Mouse (Mus musculus) neural tube, embryonic 12.5 days (tissue): Measurements from ENCODE around the gene Slc25a18. TPM values are rescaled to one million over a fixed set of nuclear protein-coding genes. Genes with fewer than 3 reads are reported as not detected.
"Not testable (repeated sequence)": the region's sequence is repeated elsewhere in the genome, so short reads cannot be mapped to it uniquely, and the experiment has no call there.

Source experiments
- ATAC-seq: fragments of 200-750 bp; cut with Nextera tagmentation; 2 replicates; pipeline ENCODE4 v1.8.0; 2017; ENCODE audit warnings: low read depth, mild to moderate bottlenecking, moderate TSS enrichment, moderate library complexity; ENCODE audit not compliant: low FRiP score
- H3K27ac ChIP-seq: fragments of 300-500 bp; sonication (generic); 2 replicates; pipeline ENCODE4 v1.5.1; 2016
- H3K27me3 ChIP-seq: fragments of 300-500 bp; sonication (generic); replicated peaks from 2 replicates; pipeline ENCODE4 v1.6.1; 2016; ENCODE audit warnings: mild to moderate bottlenecking
- H3K36me3 ChIP-seq: fragments of 300-500 bp; sonication (generic); 2 replicates; pipeline ENCODE4 v1.6.1; 2016; ENCODE audit warnings: mild to moderate bottlenecking
- H3K4me1 ChIP-seq: fragments of 300-500 bp; sonication (generic); 2 replicates; pipeline ENCODE4 v1.6.1; 2016
- H3K4me2 ChIP-seq: fragments of 300-500 bp; sonication (generic); replicated peaks from 2 replicates; pipeline ENCODE4 v1.6.1; 2016; ENCODE audit warnings: mild to moderate bottlenecking
- H3K4me3 ChIP-seq: fragments of 300-500 bp; sonication (generic); 2 replicates; pipeline ENCODE4 v1.5.1; 2016
- H3K9ac ChIP-seq: fragments of 300-500 bp; sonication (generic); 2 replicates; pipeline ENCODE4 v1.6.1; 2016; ENCODE audit warnings: mild to moderate bottlenecking
- H3K9me3 ChIP-seq: fragments of 300-500 bp; sonication (generic); 2 replicates; pipeline ENCODE4 v1.6.1; 2016; ENCODE audit warnings: mild to moderate bottlenecking
- WGBS: fragments of 180-500 bp; shearing (Covaris S2); methylation state at CpG from one replicate; pipeline ENCODE4 v1.1.7; 2016; 5-methylcytosine and 5-hydroxymethylcytosine counted together
- polyA plus RNA-seq: library from polyadenylated mRNA; unstranded; fragments of >200 nt; fragmentation: Nextera tagmentation; extraction: Ambion mirVana; gene quantifications from 2 replicates; pipeline ENCODE4 v1.2.1, GENCODE M21; 2016

Gene Slc25a18
- polyA plus RNA-seq, 1 experiment from 2014 or later: 3.6 TPM

- no peak for ATAC-seq
- Histone ChIP-seq H3K9me3 (no peaks in the 10 kb centered on the region), H3K27me3 (no peaks in the 10 kb centered on the region), H3K4me3 (no peak overlapping the region), H3K9ac (no peak overlapping the region), H3K4me1 (no peaks in the 10 kb centered on the region), H3K4me2 (no peak overlapping the region), H3K36me3 (peaks cover 91% of the 10 kb centered on the region), H3K27ac (no peak overlapping the region)
- 94% methylated on average over 4 of the region's 4 CpGs for WGBS
Measured at GRCm38 (mm10) chr6:120799581-120800041, 26.2 kb downstream of the Slc25a18 start.

DNA sequence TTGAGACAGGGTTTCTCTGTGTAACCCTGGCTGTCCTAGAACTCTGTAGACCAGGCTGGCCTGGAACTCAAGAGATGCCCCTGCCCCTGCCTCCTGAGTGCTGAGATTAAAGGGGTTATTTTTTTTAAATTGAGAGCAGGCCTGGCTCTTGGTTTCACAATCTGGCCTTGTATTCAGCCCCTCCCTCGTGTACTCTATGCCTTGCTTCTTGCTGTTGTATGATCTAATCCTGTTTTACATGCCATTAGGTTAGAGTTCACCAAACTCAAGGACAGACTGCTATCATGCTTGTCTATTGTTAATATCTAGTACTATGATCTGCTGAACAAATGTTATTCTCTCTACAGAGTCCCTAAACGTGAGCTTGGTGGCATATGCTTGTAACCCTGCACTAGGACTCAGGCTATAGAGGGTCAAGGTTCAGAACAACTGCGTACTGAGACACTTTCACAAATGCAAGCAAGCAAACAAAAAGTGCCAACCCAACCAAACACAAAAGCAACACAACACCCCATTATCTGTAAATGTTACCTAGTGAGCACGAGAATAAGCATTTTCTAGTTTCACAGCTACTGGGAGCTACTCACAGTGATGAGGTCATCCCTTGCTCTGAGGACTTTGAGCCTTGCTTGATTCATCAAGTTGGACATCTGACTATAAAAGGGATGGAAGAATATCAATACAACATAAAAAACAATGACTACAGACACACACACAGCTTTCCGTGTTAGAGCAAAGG is 33.8 kb downstream of the Slc25a18 start:
- H3K9me3 ChIP-seq: no peaks in the 10 kb centered on the region
- H3K4me3 ChIP-seq: no peak overlapping the region
- WGBS: 88% methylated on average over 5 of the region's 5 CpGs
- no peak overlapping the region for H3K27ac ChIP-seq
- no peak for ATAC-seq
- peaks cover 82% of the 10 kb centered on the region for H3K36me3 ChIP-seq
- no peak overlapping the region for H3K4me2 ChIP-seq
- H3K9ac ChIP-seq: no peak overlapping the region
- no peaks in the 10 kb centered on the region for H3K4me1 ChIP-seq
- H3K27me3 ChIP-seq: no peaks in the 10 kb centered on the region

DNA sequence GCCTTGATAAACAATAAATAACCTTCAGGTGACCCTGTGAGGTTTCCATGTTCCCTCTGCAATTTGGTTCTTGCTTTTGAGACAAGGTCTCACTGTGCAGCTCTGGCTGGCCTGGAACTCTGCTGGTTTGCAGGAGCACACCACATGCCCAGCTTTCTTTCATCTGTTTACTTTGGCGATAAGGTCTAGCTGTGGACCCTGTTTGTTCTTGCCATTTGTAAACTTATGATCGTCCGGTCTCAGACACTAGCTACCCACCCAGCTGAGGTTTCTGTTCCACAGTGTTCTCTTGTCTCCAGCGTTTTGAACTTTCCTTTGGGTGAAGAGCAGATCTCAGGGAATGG is 34.3 kb downstream of the Slc25a18 start:
- Histone ChIP-seq H3K36me3 (peaks cover 77% of the 10 kb centered on the region), H3K27me3 (no peaks in the 10 kb centered on the region), H3K27ac (no peak overlapping the region), H3K4me1 (no peaks in the 10 kb centered on the region), H3K9me3 (no peaks in the 10 kb centered on the region), H3K9ac (no peak overlapping the region), H3K4me3 (no peak overlapping the region), H3K4me2 (no peak overlapping the region)
- WGBS: 94% methylated on average over 4 of the region's 4 CpGs
- no peak for ATAC-seq

DNA sequence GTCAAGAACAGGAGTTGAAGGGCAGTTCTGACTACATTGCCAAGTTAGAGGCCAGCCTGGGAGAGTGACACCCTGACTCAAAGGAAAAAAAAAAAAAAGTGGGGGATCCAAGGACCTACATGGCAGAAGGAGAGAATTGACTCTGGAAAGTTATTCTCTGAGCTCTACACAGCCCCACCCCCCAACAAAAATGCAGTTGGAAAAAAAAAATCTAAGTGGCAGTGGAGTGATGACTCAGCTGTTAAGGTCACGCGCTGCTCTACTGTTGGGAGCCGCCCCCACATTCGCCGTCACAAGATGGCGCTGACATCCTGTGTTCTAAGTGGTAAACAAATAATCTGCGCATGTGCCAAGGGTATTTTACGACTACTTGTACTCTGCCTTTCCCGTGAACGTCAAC is 38.6 kb downstream of the Slc25a18 start:
- not testable (repeated sequence) for H3K27me3 ChIP-seq, H3K9me3 ChIP-seq, H3K4me1 ChIP-seq, H3K4me2 ChIP-seq, ATAC-seq, H3K27ac ChIP-seq, H3K4me3 ChIP-seq, H3K9ac ChIP-seq
- WGBS: 97% methylated on average over 10 of the region's 10 CpGs
- peaks cover 38% of the 10 kb centered on the region for H3K36me3 ChIP-seq

DNA sequence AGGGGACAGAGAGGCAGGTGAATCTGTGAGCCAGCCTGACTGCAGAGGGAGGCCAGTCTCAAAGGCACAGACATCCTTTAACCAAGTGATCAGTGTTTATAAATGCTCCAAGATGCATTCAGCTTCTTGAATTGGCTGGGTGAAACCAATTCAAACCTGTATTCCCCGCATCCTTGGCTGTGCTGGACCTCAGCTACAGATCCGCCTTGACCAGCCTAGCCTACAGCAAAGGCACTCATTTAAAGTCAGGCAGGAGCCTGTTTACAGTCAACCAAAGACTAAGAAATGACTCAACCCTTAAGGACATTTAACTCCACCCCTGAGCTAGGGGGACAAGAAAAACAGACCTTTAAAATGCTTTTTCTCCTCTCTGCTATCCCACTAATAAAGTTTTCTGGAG is 45.9 kb downstream of the Slc25a18 start:
- H3K9me3 ChIP-seq: no peaks in the 10 kb centered on the region
- no peak for ATAC-seq
- H3K4me2 ChIP-seq: no peak overlapping the region
- no peak overlapping the region for H3K4me3 ChIP-seq
- no peak overlapping the region for H3K27ac ChIP-seq
- WGBS: 95% methylated on average over 2 of the region's 2 CpGs
- peaks cover 17% of the 10 kb centered on the region for H3K4me1 ChIP-seq
- H3K36me3 ChIP-seq: peaks cover 22% of the 10 kb centered on the region
- no peak overlapping the region for H3K9ac ChIP-seq
- no peaks in the 10 kb centered on the region for H3K27me3 ChIP-seq

DNA sequence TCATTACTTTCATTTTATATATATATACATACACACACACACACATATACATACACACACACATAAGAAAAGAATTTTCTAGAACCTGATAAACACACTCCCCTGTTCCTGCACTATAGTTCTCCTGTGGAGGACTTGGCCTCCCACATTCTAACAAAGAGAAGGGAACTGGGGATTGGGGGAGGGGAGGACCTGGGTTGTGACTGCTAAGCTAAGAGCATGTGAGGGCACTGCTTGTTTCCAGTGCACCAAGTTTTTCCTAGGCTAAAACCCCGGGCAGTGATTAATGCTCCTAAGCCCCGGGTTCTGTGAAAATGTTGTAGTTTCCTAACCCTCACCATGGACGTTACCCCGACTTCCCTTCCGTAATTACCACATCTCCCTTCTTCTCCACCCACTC is 46.8 kb downstream of the Slc25a18 start:
- Histone ChIP-seq H3K36me3 (peaks cover 22% of the 10 kb centered on the region), H3K4me3 (no peak overlapping the region), H3K9ac (no peak overlapping the region), H3K4me1 (peaks cover 17% of the 10 kb centered on the region), H3K27me3 (no peaks in the 10 kb centered on the region), H3K4me2 (no peak overlapping the region; the same call in 1 of the 2 replicates), H3K27ac (no peak overlapping the region), H3K9me3 (no peaks in the 10 kb centered on the region)
- 86% methylated on average over 5 of the region's 5 CpGs for WGBS
- no peak for ATAC-seq

- Histone ChIP-seq H3K9ac (no peak overlapping the region), H3K4me2 (peak overlapping the region; percentile 64)
Measured at GRCm38 (mm10) chr6:120820941-120821340, 47.6 kb downstream of the Slc25a18 start.

GRCm38 (mm10) chr6:120821715-120822114 is 48.3 kb downstream of the Slc25a18 start:
- Histone ChIP-seq H3K36me3 (peaks cover 22% of the 10 kb centered on the region), H3K27ac (no peak overlapping the region), H3K9ac (peak overlapping the region; percentile 65), H3K4me3 (peak overlapping the region; percentile 88), H3K9me3 (no peaks in the 10 kb centered on the region), H3K4me1 (peaks cover 17% of the 10 kb centered on the region), H3K27me3 (no peaks in the 10 kb centered on the region), H3K4me2 (peak overlapping the region; percentile 64)
- WGBS: 58% methylated on average over 5 of the region's 5 CpGs
- ATAC-seq: no peak

More at GRCm38 (mm10) chr6:120820941-120821340, 47.6 kb downstream of the Slc25a18 start:
- no peak overlapping the region for H3K27ac ChIP-seq
- no peaks in the 10 kb centered on the region for H3K9me3 ChIP-seq
- WGBS: 87% methylated on average over 1 of the region's 1 CpGs
- H3K4me3 ChIP-seq: no peak overlapping the region
- peaks cover 17% of the 10 kb centered on the region for H3K4me1 ChIP-seq
- no peaks in the 10 kb centered on the region for H3K27me3 ChIP-seq
- H3K36me3 ChIP-seq: peaks cover 22% of the 10 kb centered on the region
- no peak for ATAC-seq

DNA sequence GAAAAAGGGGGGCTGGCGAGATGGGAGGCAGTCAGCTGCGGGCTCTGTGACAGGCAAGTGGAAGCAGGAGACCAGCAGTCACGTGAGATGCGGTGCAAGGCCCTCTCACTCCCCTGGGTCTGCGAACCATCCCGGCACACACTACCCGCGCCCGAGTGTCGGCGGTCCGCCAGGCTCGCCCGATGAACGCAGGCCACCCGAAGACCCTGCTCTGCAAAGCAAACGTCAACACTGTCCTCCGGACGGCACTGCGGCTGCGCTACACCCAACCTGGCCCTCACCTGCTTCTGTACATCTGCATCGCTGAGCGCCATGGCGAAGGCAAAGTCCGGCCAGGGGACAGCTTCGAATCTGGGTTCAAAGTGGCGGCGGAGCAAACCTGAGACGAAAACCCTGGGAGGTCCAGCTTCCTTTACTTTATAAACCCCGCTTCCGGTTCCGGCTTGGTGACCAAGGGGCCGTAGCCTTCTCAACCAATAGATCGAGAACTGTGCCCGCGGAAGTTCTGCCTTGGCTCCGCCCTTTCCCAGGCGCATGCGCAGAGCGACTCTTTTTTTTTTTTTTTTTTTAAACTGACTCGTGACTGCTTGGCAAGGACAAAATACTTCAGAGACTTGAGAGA is 49.0 kb downstream of the Slc25a18 start, which contains the start of gene Atp6v1e1:
Gene Atp6v1e1, minus strand, starts transcription at position 487 of the 622 bp plus-strand sequence.
- peak within 1 kb of the TSS; percentile 65 for H3K9ac ChIP-seq
- peak; percentile 95 for ATAC-seq
- under 1% methylated on average over 41 of the region's 41 CpGs for WGBS
- no peaks in the 10 kb centered on the region for H3K27me3 ChIP-seq
- H3K27ac ChIP-seq: peak within 1 kb of the TSS; percentile 72
- peaks cover 17% of the 10 kb centered on the region for H3K4me1 ChIP-seq
- H3K9me3 ChIP-seq: no peaks in the 10 kb centered on the region
- H3K4me2 ChIP-seq: peak within 1 kb of the TSS; percentile 64
- H3K4me3 ChIP-seq: peak within 1 kb of the TSS; percentile 88
- peaks cover 19% of the 10 kb centered on the region for H3K36me3 ChIP-seq

DNA sequence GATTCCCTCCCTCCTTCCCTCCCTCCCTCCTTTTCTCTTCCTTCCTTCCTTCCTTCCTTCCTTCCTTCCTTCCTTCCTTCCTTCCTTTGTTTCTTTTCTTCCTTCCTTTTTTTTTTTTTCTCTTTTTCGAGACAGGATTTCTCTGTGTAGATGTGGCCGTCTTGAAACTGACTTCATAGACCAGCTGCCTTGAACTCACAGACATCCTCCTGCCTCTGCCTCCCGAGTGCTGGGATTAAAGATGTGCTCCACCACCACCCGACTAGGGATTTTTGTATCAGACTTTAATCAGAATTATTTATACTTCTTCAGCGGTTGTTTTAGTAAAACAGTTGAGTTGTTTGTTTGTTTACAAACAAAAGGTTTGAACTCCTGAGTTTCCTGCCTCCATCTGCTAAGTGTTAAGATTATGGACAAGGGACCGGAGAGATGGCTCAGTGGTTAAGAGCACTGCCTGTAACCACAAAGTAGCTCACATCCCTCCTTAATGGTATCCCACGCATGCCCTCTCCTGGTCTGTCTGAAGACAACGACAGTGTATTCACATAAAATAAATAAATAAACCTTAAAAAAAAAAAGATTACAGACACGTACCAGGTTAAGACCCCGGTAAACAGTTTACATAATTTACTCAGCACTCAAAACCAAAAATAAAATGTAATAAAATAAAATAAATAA is 49.7 kb downstream of the Slc25a18 start:
- Histone ChIP-seq H3K4me3 (no peak overlapping the region), H3K27me3 (no peaks in the 10 kb centered on the region), H3K4me2 (peak overlapping the region; percentile 64), H3K9ac (no peak overlapping the region), H3K4me1 (peaks cover 17% of the 10 kb centered on the region), H3K36me3 (peaks cover 12% of the 10 kb centered on the region), H3K27ac (no peak overlapping the region), H3K9me3 (no peaks in the 10 kb centered on the region)
- ATAC-seq: peak; percentile 57; the same call in 1 of the 2 replicates
- WGBS: 77% methylated on average over 10 of the region's 10 CpGs

DNA sequence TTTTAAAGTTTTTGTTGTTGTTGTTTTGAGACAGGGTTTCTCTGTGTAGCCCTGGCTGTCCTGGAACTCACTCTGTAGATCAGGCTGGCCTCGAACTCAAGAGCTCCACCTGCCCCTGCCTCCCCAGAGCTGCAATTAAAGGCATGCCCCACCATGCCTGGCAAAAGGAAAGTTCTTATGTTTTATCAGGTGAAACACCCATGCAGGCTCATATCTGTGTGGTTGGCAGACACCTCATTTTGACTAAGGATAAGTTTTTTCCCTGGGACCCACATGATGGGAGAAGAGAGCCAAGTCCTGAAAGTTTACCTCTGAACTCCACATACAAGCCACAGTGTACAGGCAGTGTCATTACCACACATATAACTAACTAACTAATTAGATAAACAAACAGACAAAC is 56.7 kb downstream of the Slc25a18 start:
- H3K9ac ChIP-seq: no peak overlapping the region
- ATAC-seq: no peak
- 59% methylated on average over 1 of the region's 1 CpGs for WGBS
- H3K4me1 ChIP-seq: no peaks in the 10 kb centered on the region
- no peaks in the 10 kb centered on the region for H3K27me3 ChIP-seq
- H3K9me3 ChIP-seq: no peaks in the 10 kb centered on the region
- H3K4me3 ChIP-seq: no peak overlapping the region
- H3K4me2 ChIP-seq: no peak overlapping the region
- no peaks in the 10 kb centered on the region for H3K36me3 ChIP-seq
- no peak overlapping the region for H3K27ac ChIP-seq

DNA sequence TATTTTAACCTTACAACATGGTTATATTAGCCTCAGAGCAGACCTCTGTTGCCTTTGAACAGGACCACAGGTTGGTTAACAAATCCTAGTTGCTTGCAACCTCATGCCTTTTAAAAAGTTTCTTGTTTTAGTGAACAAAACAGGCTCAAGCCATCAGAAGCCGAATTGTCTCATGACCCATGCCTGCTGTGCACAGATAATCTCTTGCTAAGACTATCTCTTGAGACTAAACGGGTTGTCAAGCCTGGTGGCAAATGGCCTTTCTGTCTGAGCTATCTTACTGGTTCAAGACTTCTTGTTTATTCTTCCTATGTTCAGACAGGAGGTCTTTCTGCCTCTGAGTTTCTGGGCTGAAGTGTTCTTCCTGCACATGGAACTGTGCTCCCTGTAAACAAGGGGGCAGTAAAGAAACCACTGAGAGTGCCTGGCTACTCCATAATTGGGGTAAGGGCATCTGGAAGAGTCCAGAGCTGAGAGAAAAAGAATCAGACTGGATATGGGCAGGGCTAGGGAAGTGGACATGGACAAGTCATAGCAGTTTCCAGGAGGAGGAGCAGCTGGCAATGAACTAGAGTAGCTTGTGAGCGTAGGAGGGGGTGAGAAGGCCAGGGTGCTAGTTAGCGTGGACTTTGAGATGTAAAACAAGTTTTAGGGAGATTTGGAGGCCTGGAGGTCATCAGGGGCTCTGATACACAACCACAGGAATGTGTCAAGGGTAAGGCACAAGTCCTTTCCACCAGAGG is 57.7 kb downstream of the Slc25a18 start:
- H3K4me1 ChIP-seq: no peaks in the 10 kb centered on the region
- no peak overlapping the region for H3K27ac ChIP-seq

More for the DNA sequence above, 57.7 kb downstream of the Slc25a18 start:
- H3K36me3 ChIP-seq: no peaks in the 10 kb centered on the region
- H3K9ac ChIP-seq: no peak overlapping the region
- ATAC-seq: no peak
- H3K4me3 ChIP-seq: no peak overlapping the region
- no peak overlapping the region for H3K4me2 ChIP-seq
- no peaks in the 10 kb centered on the region for H3K27me3 ChIP-seq
- 67% methylated on average over 4 of the region's 4 CpGs for WGBS
- H3K9me3 ChIP-seq: no peaks in the 10 kb centered on the region
